ENCODE assay signal across 20 mouse cellular contexts in genomic region chr3:40021682-40022081, GRCm38 (mm10).
DNase-seq lines count a peak whose midpoint lies in the region.
"Had no signal": no experiment of that assay in that cellular context is flagged by ENCODE, and none has a peak within 500 bp of the region (broad histone marks: within the 10 kb centered on the region; RNA-seq: fewer than 3 reads in every experiment).

No protein-coding gene starts in this region.

- H3K27me3 ChIP-seq in embryonic facial prominence, embryonic 10.5 days (replicated peaks; ENCODE audit: low read depth, poor library complexity, severe bottlenecking), result no peaks in the 10 kb centered on the region
- H3K27me3 ChIP-seq: kidney, embryonic 15.5 days had no signal

- no peak overlapping the region for H3K4me3 ChIP-seq in embryonic facial prominence, embryonic 10.5 days
- H3K4me3 ChIP-seq: gastrocnemius, adult 2 months; heart, adult 2 months; kidney, embryonic 15.5 days; midbrain, embryonic 10.5 days had no signal

- H3K4me1 ChIP-seq in embryonic facial prominence, embryonic 10.5 days, result peaks cover 7% of the 10 kb centered on the region; the same call in 1 of the 2 replicates
- H3K4me1 ChIP-seq: kidney, embryonic 15.5 days; midbrain, embryonic 10.5 days had no signal

- no peaks in the 10 kb centered on the region for H3K36me3 ChIP-seq in embryonic facial prominence, embryonic 10.5 days (replicated peaks)
- H3K36me3 ChIP-seq: G1E; kidney, embryonic 15.5 days; midbrain, embryonic 10.5 days had no signal

- DNase-seq in embryo, embryonic 11 days, result peak; percentile 27
- no peak for DNase-seq in embryo, embryonic 9.5 days (ENCODE audit: extremely low spot score)
- DNase-seq in embryonic facial prominence, embryonic 10.5 days (ENCODE audit: low spot score), result no peak
- DNase-seq in forelimb bud, embryonic 11.5 days (ENCODE audit: low read depth, low spot score), result peak; percentile 51
- peak; percentile 21 for DNase-seq in mesoderm, embryonic 11.5 days (ENCODE audit: low read depth, low spot score)
- DNase-seq in heart, adult 18-20 months, result no peak
- DNase-seq in urinary bladder, postnatal 36 days (ENCODE audit: low spot score in 2 of 2), result no peak
- DNase-seq: cerebellum, adult 2 months; forebrain, postnatal 0 days; gastrocnemius, adult 2 months; heart, adult 2 months; heart, postnatal 36 days; kidney, postnatal 4 days; lung, adult 18-20 months; lung, postnatal 14 days; right cerebral cortex, adult 18-20 months had no signal

- peak overlapping the region; percentile 71; the same call in 1 of the 2 replicates for H3K27ac ChIP-seq in embryonic facial prominence, embryonic 10.5 days (replicated peaks)
- H3K27ac ChIP-seq: gastrocnemius, adult 2 months; heart, adult 2 months; kidney, embryonic 15.5 days; midbrain, embryonic 10.5 days; stomach, postnatal 0 days had no signal

- no peaks in the 10 kb centered on the region; the same call in 1 of the 2 replicates for H3K9me3 ChIP-seq in embryonic facial prominence, embryonic 10.5 days
- H3K9me3 ChIP-seq: G1E; kidney, embryonic 15.5 days; midbrain, embryonic 10.5 days had no signal

- 16% methylated on average over 2 of the region's 2 CpGs for WGBS in embryonic facial prominence, embryonic 10.5 days

Comparison
In these comparisons a context has a peak if more than half of its experiments do, and no peak if none do; other contexts are left out.
1. DNase-seq: peak in embryo, embryonic 11 days (single experiment), forelimb bud, embryonic 11.5 days (single experiment) and mesoderm, embryonic 11.5 days (single experiment); none in embryo, embryonic 9.5 days (single experiment), embryonic facial prominence, embryonic 10.5 days (single experiment), heart, adult 18-20 months (0 of 2) and urinary bladder, postnatal 36 days (0 of 2).